Mouse (Mus musculus) embryonic facial prominence, embryonic 11.5 days (tissue): ENCODE results near the gene 1600002K03Rik. TPM values are rescaled to one million over a fixed set of nuclear protein-coding genes. Genes with fewer than 3 reads are reported as not detected.
A peak's percentile ranks its signal among the peaks of the same experiment; 100 is the strongest.

Experiments used
- ATAC-seq: fragments of 200-750 bp; cut with Nextera tagmentation; replicated peaks from 2 replicates; pipeline ENCODE4 v1.8.0; 2017; ENCODE audit warnings: low read depth; ENCODE audit not compliant: insufficient number of reproducible peaks, low FRiP score, low TSS enrichment
- DNase-seq: peaks from one replicate; pipeline ENCODE4 v3.0.0-alpha.2; 2015; ENCODE audit warnings: low spot score
- H3K27ac ChIP-seq: fragments of 300-500 bp; sonication (generic); replicated peaks from 2 replicates; pipeline ENCODE4 v1.5.1; 2014; ENCODE audit warnings: mild to moderate bottlenecking, low read depth, low read length, control low read depth
- H3K27me3 ChIP-seq: fragments of 300-500 bp; sonication (generic); 2 replicates; pipeline ENCODE4 v1.6.1; 2014; ENCODE audit warnings: mild to moderate bottlenecking, low read length, moderate library complexity, mixed read lengths; ENCODE audit not compliant: control insufficient read depth, insufficient read depth
- H3K36me3 ChIP-seq: fragments of 300-500 bp; sonication (generic); replicated peaks from 2 replicates; pipeline ENCODE4 v1.6.1; 2014; ENCODE audit warnings: low read depth, mild to moderate bottlenecking, low read length, moderate library complexity, mixed read lengths; ENCODE audit not compliant: control insufficient read depth, insufficient read depth
- H3K4me1 ChIP-seq: fragments of 300-500 bp; sonication (generic); 2 replicates; pipeline ENCODE4 v1.6.1; 2014; ENCODE audit warnings: low read length, mixed read lengths; ENCODE audit not compliant: control insufficient read depth, insufficient read depth
- H3K4me2 ChIP-seq: fragments of 300-500 bp; sonication (generic); 2 replicates; pipeline ENCODE4 v1.6.1; 2014; ENCODE audit warnings: low read depth, mild to moderate bottlenecking, control low read depth, low read length, moderate library complexity
- H3K4me3 ChIP-seq: fragments of 300-500 bp; sonication (generic); 2 replicates; pipeline ENCODE4 v1.5.1; 2014; ENCODE audit warnings: low read depth, low read length, control low read depth
- H3K9ac ChIP-seq: fragments of 300-500 bp; sonication (generic); replicated peaks from 2 replicates; pipeline ENCODE4 v1.6.1; 2014; ENCODE audit warnings: mild to moderate bottlenecking, control low read depth, low read length
- H3K9me3 ChIP-seq: fragments of 300-500 bp; sonication (generic); replicated peaks from 2 replicates; pipeline ENCODE4 v1.6.1; 2016; ENCODE audit warnings: mild to moderate bottlenecking, low read length, inconsistent platforms, mixed read lengths; ENCODE audit not compliant: control insufficient read depth
- WGBS: fragments of 180-500 bp; shearing (Covaris S2); extraction: QIAGEN DNeasy Blood & Tissue Kit; methylation state at CpG from one replicate; pipeline ENCODE4 v1.1.7; 2014; 5-methylcytosine and 5-hydroxymethylcytosine counted together
- polyA plus RNA-seq: library from polyadenylated mRNA; unstranded; fragments of >200 nt; fragmentation: Nextera tagmentation; extraction: Ambion mirVana; gene quantifications from 2 replicates; pipeline ENCODE4 v1.2.1, GENCODE M21; 2014

The 1600002K03Rik gene
- polyA plus RNA-seq, 1 experiment from 2014 or later = 6.8 TPM

- ATAC-seq (no peak), DNase-seq (no peak)
- Histone ChIP-seq H3K9ac (no peak overlapping the region), H3K27ac (no peak overlapping the region), H3K36me3 (peaks cover 10% of the 10 kb centered on the region), H3K4me2 (no peak overlapping the region), H3K9me3 (no peaks in the 10 kb centered on the region), H3K4me1 (peaks cover 20% of the 10 kb centered on the region), H3K4me3 (no peak overlapping the region), H3K27me3 (peaks cover 17% of the 10 kb centered on the region)
- WGBS = 83% methylated on average over 8 of the region's 8 CpGs
Observed at GRCm38 (mm10) chr10:80133226-80133849, 39.4 kb upstream of the 1600002K03Rik start.

- Histone ChIP-seq H3K27ac (no peak overlapping the region), H3K4me3 (no peak overlapping the region), H3K9me3 (no peaks in the 10 kb centered on the region), H3K4me2 (no peak overlapping the region), H3K36me3 (peaks cover 4% of the 10 kb centered on the region), H3K27me3 (peaks cover 17% of the 10 kb centered on the region), H3K4me1 (peaks cover 25% of the 10 kb centered on the region), H3K9ac (no peak overlapping the region)
- WGBS = 93% methylated on average over 9 of the region's 9 CpGs
- DNase-seq (no peak), ATAC-seq (no peak)
Observed at GRCm38 (mm10) chr10:80134421-80134820, 38.3 kb upstream of the 1600002K03Rik start.

- peaks cover 25% of the 10 kb centered on the region for H3K4me1 ChIP-seq
Observed at GRCm38 (mm10) chr10:80135161-80135560, 37.6 kb upstream of the 1600002K03Rik start.

GRCm38 (mm10) chr10:80135641-80136040 is 37.1 kb upstream of the 1600002K03Rik start:
- H3K4me1 ChIP-seq = peaks cover 25% of the 10 kb centered on the region

More at GRCm38 (mm10) chr10:80135161-80135560, 37.6 kb upstream of the 1600002K03Rik start:
- WGBS = 78% methylated on average over 10 of the region's 10 CpGs
- peaks cover 2% of the 10 kb centered on the region; the same call in 1 of the 2 replicates for H3K36me3 ChIP-seq
- DNase-seq (no peak), ATAC-seq (no peak)
- H3K4me3 ChIP-seq = no peak overlapping the region
- H3K4me2 ChIP-seq = no peak overlapping the region
- H3K9ac ChIP-seq = no peak overlapping the region
- H3K27ac ChIP-seq = no peak overlapping the region
- peaks cover 19% of the 10 kb centered on the region for H3K27me3 ChIP-seq
- H3K9me3 ChIP-seq = no peaks in the 10 kb centered on the region

DNA sequence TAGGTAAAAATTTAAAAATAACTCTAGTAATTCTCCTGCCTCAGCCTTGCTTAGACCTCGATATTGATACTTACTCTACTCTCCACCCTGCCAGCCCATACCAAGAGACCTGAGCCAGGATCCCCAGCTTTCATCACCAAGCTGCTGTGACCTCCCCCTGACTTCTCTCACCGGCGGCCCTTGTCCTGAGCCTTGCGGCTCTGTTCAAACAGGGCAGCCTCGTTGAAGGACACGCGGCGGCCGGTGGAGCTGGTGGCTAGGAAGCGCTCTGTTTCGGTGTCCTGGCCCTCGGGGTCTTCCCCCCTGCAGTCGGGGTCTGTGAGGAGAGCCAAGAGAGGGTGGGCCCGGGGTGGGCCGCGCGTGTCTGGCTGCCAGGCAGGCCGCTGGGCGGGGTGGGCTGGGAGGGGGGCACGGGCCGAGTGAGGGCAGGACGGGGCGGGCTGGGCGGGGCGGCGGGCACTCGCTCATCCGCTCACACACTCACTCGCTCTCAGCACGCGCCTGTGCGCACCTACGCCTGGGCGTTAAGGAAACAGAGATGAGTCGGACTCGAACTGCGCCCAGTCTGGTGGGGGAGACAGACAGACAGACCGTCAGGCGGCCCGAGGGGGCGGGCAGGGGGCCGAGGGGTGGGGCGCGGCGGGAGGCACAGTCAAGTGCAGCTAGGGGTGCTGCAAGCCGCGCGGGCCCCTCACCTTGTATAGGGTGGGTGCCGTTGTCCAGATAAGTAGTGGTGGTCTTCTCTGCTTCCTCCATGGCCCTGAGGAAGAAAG is 36.4 kb upstream of the 1600002K03Rik start:
- H3K9me3 ChIP-seq = no peaks in the 10 kb centered on the region
- WGBS = 19% methylated on average over 45 of the region's 49 CpGs
- H3K4me3 ChIP-seq = peak overlapping the region; percentile 76
- H3K4me2 ChIP-seq = peak overlapping the region; percentile 98
- no peak for ATAC-seq
- H3K36me3 ChIP-seq = 0 out of 2 replicates have a peak, but pooled peaks cover 2% of the 10 kb centered on the region
- H3K9ac ChIP-seq = no peak overlapping the region
- no peak for DNase-seq
- peaks cover 21% of the 10 kb centered on the region for H3K4me1 ChIP-seq
- H3K27ac ChIP-seq = no peak overlapping the region
- H3K27me3 ChIP-seq = peaks cover 19% of the 10 kb centered on the region

More at GRCm38 (mm10) chr10:80135641-80136040, 37.1 kb upstream of the 1600002K03Rik start:
- Histone ChIP-seq H3K4me2 (no peak overlapping the region), H3K4me3 (no peak overlapping the region), H3K9me3 (no peaks in the 10 kb centered on the region), H3K9ac (no peak overlapping the region), H3K27me3 (peaks cover 19% of the 10 kb centered on the region), H3K27ac (no peak overlapping the region), H3K36me3 (peaks cover 2% of the 10 kb centered on the region; the same call in 1 of the 2 replicates)
- DNase-seq (no peak), ATAC-seq (no peak)
- 93% methylated on average over 1 of the region's 1 CpGs for WGBS

DNA sequence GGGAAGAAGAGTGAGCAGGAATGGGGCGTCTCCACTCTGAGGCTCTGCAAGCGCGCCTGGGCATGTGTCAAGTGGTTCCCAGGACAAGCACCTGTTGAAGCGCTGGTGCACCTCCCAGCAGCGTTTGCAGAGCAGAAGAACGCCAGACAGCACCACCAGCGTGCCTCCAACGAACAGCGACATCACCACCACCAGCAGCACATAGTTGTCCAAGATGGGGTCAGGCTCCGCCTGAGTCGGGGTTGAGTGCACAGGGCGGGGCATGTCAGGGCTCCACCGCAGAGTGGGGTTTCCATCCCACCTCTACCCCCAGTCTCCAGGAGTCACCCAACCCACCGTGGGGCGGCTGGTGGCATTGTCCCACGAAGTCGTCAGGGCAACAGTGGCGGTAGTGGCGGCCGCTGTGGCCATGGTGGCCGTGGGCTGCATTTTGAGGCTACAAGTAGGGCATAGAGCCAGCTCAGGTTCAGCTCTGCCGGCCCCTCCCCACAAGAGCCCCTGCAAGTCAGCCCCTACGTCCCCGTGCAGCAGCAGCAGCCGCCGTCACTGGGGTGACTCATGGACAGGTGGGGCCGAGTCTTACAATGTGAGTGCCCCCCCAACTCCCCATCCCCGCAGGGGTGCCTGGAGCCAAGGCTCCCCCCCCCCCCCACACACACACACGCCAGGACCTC is 35.7 kb upstream of the 1600002K03Rik start:
- ATAC-seq (no peak), DNase-seq (peak; percentile 27)
- Histone ChIP-seq H3K4me3 (peak overlapping the region; percentile 76), H3K9me3 (no peaks in the 10 kb centered on the region), H3K9ac (peak overlapping the region; percentile 34), H3K4me1 (peaks cover 16% of the 10 kb centered on the region), H3K36me3 (0 out of 2 replicates have a peak, but pooled peaks cover 2% of the 10 kb centered on the region), H3K4me2 (peak overlapping the region; percentile 98), H3K27ac (no peak overlapping the region), H3K27me3 (peaks cover 19% of the 10 kb centered on the region)
- WGBS = 4% methylated on average over 29 of the region's 29 CpGs

DNA sequence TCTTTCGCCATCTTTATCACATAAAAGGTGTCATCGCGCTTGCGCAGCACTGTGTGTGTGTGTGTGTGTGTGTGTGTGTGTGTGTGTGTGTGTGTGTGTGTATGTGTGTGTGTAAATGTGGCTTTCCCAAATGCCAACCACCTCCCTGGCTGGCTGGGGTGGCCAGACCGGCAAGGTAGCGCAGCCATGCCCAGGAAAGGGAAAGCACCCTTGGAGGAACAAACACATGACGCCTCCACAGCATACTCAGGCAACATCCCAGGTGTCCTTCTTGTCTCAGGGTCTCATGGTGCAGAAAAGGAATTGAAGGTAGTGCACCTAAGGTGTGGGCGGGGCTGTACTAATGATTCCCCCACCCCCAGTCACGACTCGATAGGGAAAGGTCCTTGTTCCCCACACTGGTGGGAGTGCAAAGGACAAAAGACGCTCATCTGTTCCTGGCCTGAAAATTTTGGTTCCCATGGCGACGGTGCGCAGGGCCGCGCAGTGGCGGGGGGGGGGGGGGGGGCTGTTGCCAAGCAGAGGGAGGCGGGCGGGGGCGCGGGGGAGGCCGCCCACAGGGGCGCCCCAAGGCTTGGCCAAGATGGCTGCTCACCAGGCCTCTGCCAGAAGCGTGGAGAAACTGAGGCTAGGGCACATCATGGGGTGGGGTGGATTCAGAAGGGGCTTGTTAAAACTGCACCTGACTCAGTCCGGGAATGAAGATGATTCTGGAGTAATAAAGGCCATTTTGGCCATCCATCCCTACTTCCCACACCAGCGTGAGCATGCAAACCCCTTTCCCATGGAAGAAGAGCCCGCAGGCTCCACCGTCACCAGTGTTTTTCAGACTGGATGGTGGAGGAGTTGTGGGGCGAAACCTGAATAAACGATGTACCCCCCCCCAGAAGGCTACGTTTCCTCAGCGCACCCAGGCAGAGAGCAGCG is 34.9 kb upstream of the 1600002K03Rik start:
- peak; percentile 28 for DNase-seq
- Histone ChIP-seq H3K4me3 (peak overlapping the region; percentile 76), H3K27ac (no peak overlapping the region; the same call in 1 of the 2 replicates), H3K36me3 (no peaks in the 10 kb centered on the region), H3K9me3 (no peaks in the 10 kb centered on the region), H3K4me2 (peak overlapping the region; percentile 98), H3K27me3 (peaks cover 19% of the 10 kb centered on the region), H3K9ac (peak overlapping the region; percentile 81), H3K4me1 (peaks cover 14% of the 10 kb centered on the region)
- whole genome bisulfite sequencing = 6% methylated on average over 29 of the region's 33 CpGs
- no peak for ATAC-seq
